Mouse (Mus musculus): ENCODE results near the gene Xpnpep2. TPM values are rescaled to one million over a fixed set of nuclear protein-coding genes. Genes with fewer than 3 reads are reported as not detected.

The Xpnpep2 gene
- polyA plus RNA-seq, 1 experiment from 2014 or later = 1.1 TPM

DNA sequence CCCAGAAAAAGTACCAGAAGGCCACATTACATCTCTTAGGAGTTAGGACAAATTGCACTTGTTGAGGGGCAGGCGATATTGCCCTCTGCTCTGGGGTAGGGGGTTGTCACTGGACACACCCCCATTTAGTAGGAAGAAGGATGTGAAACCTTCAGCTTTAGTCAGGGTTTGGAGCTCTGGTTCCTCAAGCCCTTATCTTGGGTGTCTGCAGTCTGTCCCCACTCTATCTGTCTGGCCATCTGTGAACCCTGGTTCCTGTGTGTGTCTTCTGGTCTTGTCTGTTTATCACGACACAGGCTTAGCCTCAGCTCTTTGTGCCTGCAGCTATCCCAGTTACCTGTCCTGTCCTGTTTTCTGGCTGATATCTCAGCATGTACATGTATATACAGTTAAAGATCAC lies 44.9 kb downstream of the Xpnpep2 start:
- DNase-seq (ENCODE audit: low spot score) = no peak
- 69% methylated on average over 2 of the region's 2 CpGs for WGBS
- no peaks in the 10 kb centered on the region for H3K36me3 ChIP-seq
- H3K9me3 ChIP-seq = no peaks in the 10 kb centered on the region
- H3K4me3 ChIP-seq = no peak overlapping the region
- H3K4me1 ChIP-seq = no peaks in the 10 kb centered on the region
- H3K27ac ChIP-seq = no peak overlapping the region
- H3K27me3 ChIP-seq (ENCODE audit: insufficient read depth, poor library complexity, severe bottlenecking) = peaks cover 4% of the 10 kb centered on the region; the same call in 1 of the 2 replicates

DNA sequence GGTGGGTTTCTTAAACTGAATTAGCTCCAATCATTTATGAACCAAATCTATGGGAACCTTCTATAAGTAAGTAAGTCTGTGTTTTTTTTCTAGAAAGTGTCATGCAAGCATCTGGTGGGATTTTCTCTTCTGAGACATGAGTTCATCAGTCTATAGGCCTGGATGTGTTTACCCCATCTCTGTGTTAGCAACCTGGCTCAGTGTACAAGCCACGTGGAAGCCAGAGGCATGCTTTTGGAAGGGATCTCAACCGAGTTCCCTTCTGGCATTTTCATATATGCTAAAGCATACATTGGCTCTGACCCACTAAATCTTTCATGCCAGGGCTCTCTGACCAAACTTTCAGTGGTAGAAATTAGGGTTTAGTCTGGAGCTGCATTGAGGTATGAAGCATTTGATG lies 45.4 kb downstream of the Xpnpep2 start:
- peaks cover 8% of the 10 kb centered on the region; the same call in 1 of the 2 replicates for H3K27me3 ChIP-seq (ENCODE audit: insufficient read depth, poor library complexity, severe bottlenecking)
- WGBS = 55% methylated on average over 2 of the region's 2 CpGs
- no peak overlapping the region for H3K4me3 ChIP-seq
- no peaks in the 10 kb centered on the region for H3K36me3 ChIP-seq
- no peak for DNase-seq (ENCODE audit: low spot score)
- H3K4me1 ChIP-seq = no peaks in the 10 kb centered on the region
- H3K9me3 ChIP-seq = no peaks in the 10 kb centered on the region
- no peak overlapping the region for H3K27ac ChIP-seq

DNA sequence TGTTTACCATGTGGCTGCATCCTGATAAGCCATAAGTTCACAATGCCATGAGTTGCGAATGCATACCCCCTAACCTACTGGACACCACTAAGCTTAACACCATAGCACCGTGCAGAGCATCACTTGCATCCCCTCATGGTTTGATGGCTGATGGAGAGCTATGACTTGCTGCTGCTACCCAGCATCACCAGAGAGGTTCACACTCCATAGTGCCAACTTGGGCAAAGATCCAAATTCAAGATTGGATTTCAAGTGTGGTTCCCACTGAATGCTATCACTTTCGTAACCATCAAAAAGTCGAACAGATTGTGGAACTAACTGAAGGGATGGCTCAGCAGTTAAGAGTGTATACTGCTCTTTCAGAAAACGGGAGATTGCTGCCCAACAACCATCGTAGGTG lies 47.0 kb downstream of the Xpnpep2 start:
- WGBS = 85% methylated on average over 6 of the region's 6 CpGs

DNA sequence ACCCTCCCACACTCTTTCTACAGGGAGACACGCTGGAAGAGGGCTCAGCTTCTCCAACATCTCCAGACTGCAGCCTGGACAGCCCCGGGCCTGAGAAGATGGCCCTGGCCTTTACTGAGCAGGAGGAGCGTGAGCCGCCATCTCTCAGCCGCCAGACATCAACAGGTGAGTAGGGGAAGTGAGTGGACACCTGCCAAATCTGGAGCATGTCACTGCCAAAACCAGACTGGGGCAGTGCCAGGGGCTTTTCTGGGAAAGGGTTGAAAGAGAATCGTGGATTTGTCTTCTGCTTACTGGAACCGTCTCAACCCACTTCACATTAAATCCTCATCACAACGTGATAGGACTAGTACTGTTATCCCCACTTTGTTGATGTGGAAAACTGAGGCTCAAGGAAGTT lies 48.9 kb downstream of the Xpnpep2 start:
- Histone ChIP-seq H3K4me1 (no peaks in the 10 kb centered on the region), H3K27ac (no peak overlapping the region), H3K4me3 (no peak overlapping the region), H3K27me3 (ENCODE audit: insufficient read depth, poor library complexity, severe bottlenecking) (peaks cover 8% of the 10 kb centered on the region; the same call in 1 of the 2 replicates), H3K36me3 (no peaks in the 10 kb centered on the region), H3K9me3 (no peaks in the 10 kb centered on the region)
- WGBS = 82% methylated on average over 8 of the region's 8 CpGs
- DNase-seq (ENCODE audit: low spot score) = no peak

More for the DNA sequence above, 47.0 kb downstream of the Xpnpep2 start:
- no peak for DNase-seq (ENCODE audit: low spot score)
- no peak overlapping the region for H3K4me3 ChIP-seq
- H3K27ac ChIP-seq = no peak overlapping the region
- H3K27me3 ChIP-seq (ENCODE audit: insufficient read depth, poor library complexity, severe bottlenecking) = peaks cover 8% of the 10 kb centered on the region; the same call in 1 of the 2 replicates
- H3K36me3 ChIP-seq = no peaks in the 10 kb centered on the region
- no peaks in the 10 kb centered on the region for H3K9me3 ChIP-seq
- H3K4me1 ChIP-seq = no peaks in the 10 kb centered on the region

DNA sequence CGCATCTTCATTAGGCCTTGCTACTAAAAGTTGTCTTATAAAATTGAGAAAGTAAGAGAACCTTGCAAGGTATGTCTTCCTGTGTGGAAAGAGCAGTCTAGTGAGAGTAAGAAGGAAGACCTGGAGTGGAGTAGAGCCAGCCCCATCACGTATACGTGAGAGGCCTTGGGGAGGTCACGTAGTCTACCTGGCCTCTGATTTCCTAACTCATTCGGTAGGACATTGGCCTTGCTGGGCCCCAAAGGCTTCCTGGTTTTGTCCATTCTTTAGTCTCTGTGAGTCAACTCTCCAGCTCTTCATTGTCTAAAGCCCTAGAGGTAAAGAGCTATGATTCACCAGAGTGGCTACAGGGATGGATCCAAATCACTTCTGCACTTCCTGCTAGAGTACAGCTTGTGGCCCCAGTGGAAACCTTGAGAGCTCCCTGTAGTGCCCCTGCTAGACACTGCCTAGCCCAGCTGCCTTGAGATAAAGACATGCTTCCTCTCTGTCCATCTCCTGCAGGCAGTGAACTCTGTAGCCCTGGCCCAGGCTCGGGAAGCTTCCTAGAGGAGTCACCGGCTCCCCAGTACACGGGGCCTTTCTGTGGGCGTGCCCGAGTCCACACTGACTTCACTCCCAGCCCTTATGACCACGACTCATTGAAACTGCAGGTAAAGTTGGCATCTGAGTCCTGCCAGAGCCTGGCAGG lies 49.8 kb downstream of the Xpnpep2 start:
- no peaks in the 10 kb centered on the region for H3K36me3 ChIP-seq
- no peaks in the 10 kb centered on the region for H3K9me3 ChIP-seq
- DNase-seq (ENCODE audit: low spot score) = no peak
- 83% methylated on average over 11 of the region's 11 CpGs for WGBS
- H3K27me3 ChIP-seq (ENCODE audit: insufficient read depth, poor library complexity, severe bottlenecking) = peaks cover 8% of the 10 kb centered on the region; the same call in 1 of the 2 replicates
- no peak overlapping the region for H3K4me3 ChIP-seq
- no peak overlapping the region for H3K27ac ChIP-seq
- no peaks in the 10 kb centered on the region for H3K4me1 ChIP-seq

DNA sequence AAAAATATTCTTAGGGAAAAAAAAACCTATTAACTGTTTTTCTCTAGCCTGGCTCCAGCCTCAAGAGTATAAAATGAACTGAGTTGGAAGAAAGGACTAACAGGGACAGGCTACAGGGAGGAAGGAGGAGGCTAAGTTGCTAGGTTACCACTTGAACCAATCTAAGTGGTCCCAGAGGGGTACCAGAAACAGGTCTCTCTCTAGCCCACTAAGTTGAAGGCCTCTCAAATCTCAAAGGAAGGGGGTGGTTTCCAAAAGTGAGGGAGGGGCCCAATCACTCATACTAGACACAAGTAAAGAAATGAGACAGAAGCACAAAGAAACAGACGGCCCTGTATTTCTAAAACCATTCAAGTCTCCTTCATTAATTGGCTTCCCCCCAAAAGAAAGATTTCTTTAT lies 61.4 kb downstream of the Xpnpep2 start:
- Histone ChIP-seq H3K27me3 (ENCODE audit: insufficient read depth, poor library complexity, severe bottlenecking) (no peaks in the 10 kb centered on the region; the same call in 1 of the 2 replicates), H3K4me1 (no peaks in the 10 kb centered on the region), H3K27ac (no peak overlapping the region), H3K36me3 (peaks cover 7% of the 10 kb centered on the region; the same call in 1 of the 2 replicates), H3K9me3 (no peaks in the 10 kb centered on the region), H3K4me3 (no peak overlapping the region)
- WGBS = 81% methylated on average over 1 of the region's 1 CpGs
- DNase-seq (ENCODE audit: low spot score) = no peak

DNA sequence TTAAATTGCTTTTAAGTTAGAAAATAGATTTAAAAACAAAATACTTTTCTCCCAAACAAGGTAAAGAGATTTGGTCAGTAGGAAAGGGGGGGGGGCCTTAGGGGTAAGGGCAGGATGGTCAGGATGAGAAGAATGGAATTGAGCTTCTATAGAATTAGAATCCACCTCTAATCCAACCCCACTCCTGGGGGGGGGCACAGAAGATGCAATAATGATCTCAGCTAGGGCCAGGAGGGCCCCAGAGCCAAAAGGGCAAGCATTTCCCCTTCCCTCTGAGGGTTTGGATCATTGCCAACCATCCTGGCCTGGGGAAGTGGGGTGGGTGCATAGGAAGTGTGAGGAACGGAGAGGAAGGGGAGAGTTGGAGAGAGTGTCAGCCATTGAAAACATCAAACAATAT lies 61.8 kb downstream of the Xpnpep2 start:
- Histone ChIP-seq H3K4me1 (no peaks in the 10 kb centered on the region), H3K9me3 (no peaks in the 10 kb centered on the region), H3K36me3 (peaks cover 11% of the 10 kb centered on the region; the same call in 1 of the 2 replicates), H3K27ac (no peak overlapping the region), H3K27me3 (ENCODE audit: insufficient read depth, poor library complexity, severe bottlenecking) (no peaks in the 10 kb centered on the region; the same call in 1 of the 2 replicates), H3K4me3 (no peak overlapping the region)
- 56% methylated on average over 1 of the region's 1 CpGs for WGBS
- DNase-seq (ENCODE audit: low spot score) = no peak

DNA sequence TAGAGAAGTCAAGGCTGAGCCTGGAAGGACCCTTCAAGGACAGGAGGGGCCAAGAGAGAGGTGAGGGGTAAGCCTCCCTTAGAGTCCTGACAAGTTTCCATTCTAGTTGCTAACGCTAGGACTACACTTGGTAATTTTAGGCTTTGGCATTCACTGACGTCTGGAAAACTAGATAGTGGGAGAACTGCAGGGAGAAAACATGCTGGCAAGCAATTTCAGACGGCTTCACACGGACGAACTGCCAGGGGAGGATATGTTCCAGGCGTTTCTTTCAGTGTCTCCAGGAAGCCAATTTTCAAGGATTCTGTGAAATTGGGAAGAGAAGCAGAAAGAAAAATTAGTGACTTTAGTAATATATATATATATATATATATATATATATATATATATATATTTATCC lies 73.3 kb downstream of the Xpnpep2 start:
- Histone ChIP-seq H3K4me1 (no peaks in the 10 kb centered on the region), H3K36me3 (no peaks in the 10 kb centered on the region), H3K27ac (no peak overlapping the region), H3K9me3 (no peaks in the 10 kb centered on the region), H3K27me3 (ENCODE audit: insufficient read depth, poor library complexity, severe bottlenecking) (no peaks in the 10 kb centered on the region), H3K4me3 (no peak overlapping the region)
- DNase-seq (ENCODE audit: low spot score) = no peak
- 70% methylated on average over 6 of the region's 6 CpGs for WGBS

DNA sequence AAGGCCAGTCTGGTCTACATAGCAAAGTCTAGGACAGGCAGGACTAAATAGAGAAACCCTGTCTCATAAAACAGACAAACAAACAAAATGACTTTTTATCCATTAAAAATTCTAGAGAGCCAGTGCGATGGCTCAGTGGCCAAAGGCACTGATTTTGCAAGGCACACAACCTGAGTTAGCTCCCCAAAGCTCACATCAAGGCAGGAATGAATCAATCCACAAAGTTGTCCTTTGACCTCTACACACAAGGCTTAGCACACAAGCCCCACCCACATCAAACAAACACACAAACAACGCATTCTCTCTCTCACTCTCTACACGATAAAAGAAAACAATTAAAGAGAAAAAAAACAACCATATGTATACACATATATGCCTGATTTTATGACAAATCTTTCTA lies 76.2 kb downstream of the Xpnpep2 start:
- Histone ChIP-seq H3K4me1 (no peaks in the 10 kb centered on the region), H3K9me3 (no peaks in the 10 kb centered on the region), H3K4me3 (no peak overlapping the region), H3K27ac (no peak overlapping the region), H3K36me3 (no peaks in the 10 kb centered on the region), H3K27me3 (ENCODE audit: insufficient read depth, poor library complexity, severe bottlenecking) (no peaks in the 10 kb centered on the region)
- no peak for DNase-seq (ENCODE audit: low spot score)
- WGBS = 70% methylated on average over 3 of the region's 3 CpGs

Other genes with a start within 250 kb of the Xpnpep2 start
- gene Smarca1, start 215.8 kb upstream of the Xpnpep2 start, polyA plus RNA-seq (2016; fragmentation: Nextera tagmentation; extraction: Ambion mirVana) = 20.5 and 21.8 TPM in 2 replicates
- 12.5 and 13.2 TPM in 2 replicates for gene Ocrl, start 196.3 kb upstream of the Xpnpep2 start, polyA plus RNA-seq (2016; fragmentation: Nextera tagmentation; extraction: Ambion mirVana)
- 0.71 and 1.4 TPM in 2 replicates for gene Apln, start 73.9 kb upstream of the Xpnpep2 start, polyA plus RNA-seq (2016; fragmentation: Nextera tagmentation; extraction: Ambion mirVana)
- 0.71 and 1.8 TPM in 2 replicates for gene Sash3, start 37.7 kb downstream of the Xpnpep2 start, polyA plus RNA-seq (2016; fragmentation: Nextera tagmentation; extraction: Ambion mirVana)
- 2.0 and 2.9 TPM in 2 replicates for gene Zdhhc9, start 100.2 kb downstream of the Xpnpep2 start, polyA plus RNA-seq (2016; fragmentation: Nextera tagmentation; extraction: Ambion mirVana)
- 11.5 and 16.5 TPM in 2 replicates for gene Utp14a, start 148.1 kb downstream of the Xpnpep2 start, polyA plus RNA-seq (2016; fragmentation: Nextera tagmentation; extraction: Ambion mirVana)
- gene Bcorl1, start 232.6 kb downstream of the Xpnpep2 start, polyA plus RNA-seq (2016; fragmentation: Nextera tagmentation; extraction: Ambion mirVana) = 4.9 and 6.7 TPM in 2 replicates

Data from heart, embryonic 10.5 days (tissue).